Mouse (Mus musculus): Measurements from ENCODE around the gene Tmem8. TPM values are rescaled to one million over a fixed set of nuclear protein-coding genes. Genes with fewer than 3 reads are reported as not detected.
"Not testable (repeated sequence)": the region's sequence is repeated elsewhere in the genome, so short reads cannot be mapped to it uniquely, and the experiment has no call there.

The Tmem8 gene
- polyA plus RNA-seq, 1 experiment from 2014 or later: 14.0 TPM

- Histone ChIP-seq H3K4me2 (ENCODE audit: low read length) (peak overlapping the region; percentile 97), H3K36me3 (ENCODE audit: insufficient read depth, low read length) (no peaks in the 10 kb centered on the region), H3K4me1 (replicated peaks; ENCODE audit: insufficient read depth, low read length) (no peaks in the 10 kb centered on the region), H3K27ac (peak overlapping the region; percentile 64; the same call in 1 of the 2 replicates), H3K4me3 (replicated peaks; ENCODE audit: low read depth, low read length) (peak overlapping the region; percentile 64), H3K9me3 (replicated peaks; ENCODE audit: low read length) (no peaks in the 10 kb centered on the region), H3K9ac (ENCODE audit: low read depth, low read length) (peak overlapping the region; percentile 81), H3K27me3 (ENCODE audit: insufficient read depth, low read length) (no peaks in the 10 kb centered on the region)
- DNase-seq (ENCODE audit: low spot score) (no peak), ATAC-seq (replicated peaks; ENCODE audit: low FRiP score, low read depth) (no peak)
- WGBS: 30% methylated on average over 9 of the region's 9 CpGs
- no peak for TF ChIP-seq CTCF (IDR thresholded peaks at IDR 0.05; ENCODE audit: low read depth)
These were observed 18.5 kb upstream of the Tmem8 start for GRCm38 (mm10) chr17:26094531-26095110.

- H3K9me3 ChIP-seq (replicated peaks; ENCODE audit: low read length): no peaks in the 10 kb centered on the region
- TF ChIP-seq CTCF (IDR thresholded peaks at IDR 0.05; ENCODE audit: low read depth): no peak
- H3K4me3 ChIP-seq (replicated peaks; ENCODE audit: low read depth, low read length): peak within 1 kb of the TSS; percentile 64
- H3K9ac ChIP-seq (ENCODE audit: low read depth, low read length): peak within 1 kb of the TSS; percentile 81
- ATAC-seq (replicated peaks; ENCODE audit: low FRiP score, low read depth) (no peak), DNase-seq (ENCODE audit: low spot score) (peak; percentile 65)
- H3K36me3 ChIP-seq (ENCODE audit: insufficient read depth, low read length): no peaks in the 10 kb centered on the region
- no peaks in the 10 kb centered on the region for H3K4me1 ChIP-seq (replicated peaks; ENCODE audit: insufficient read depth, low read length)
- H3K4me2 ChIP-seq (ENCODE audit: low read length): peak within 1 kb of the TSS; percentile 97
- H3K27ac ChIP-seq: peak within 1 kb of the TSS; percentile 64; the same call in 1 of the 2 replicates
- WGBS: 3% methylated on average over 47 of the region's 47 CpGs
- no peaks in the 10 kb centered on the region for H3K27me3 ChIP-seq (ENCODE audit: insufficient read depth, low read length)
These were observed 17.9 kb upstream of the Tmem8 start, which contains the start of gene Nme4 for GRCm38 (mm10) chr17:26095121-26095740. TSS of gene Nme4 (minus strand) at chr17:26095602.

DNA sequence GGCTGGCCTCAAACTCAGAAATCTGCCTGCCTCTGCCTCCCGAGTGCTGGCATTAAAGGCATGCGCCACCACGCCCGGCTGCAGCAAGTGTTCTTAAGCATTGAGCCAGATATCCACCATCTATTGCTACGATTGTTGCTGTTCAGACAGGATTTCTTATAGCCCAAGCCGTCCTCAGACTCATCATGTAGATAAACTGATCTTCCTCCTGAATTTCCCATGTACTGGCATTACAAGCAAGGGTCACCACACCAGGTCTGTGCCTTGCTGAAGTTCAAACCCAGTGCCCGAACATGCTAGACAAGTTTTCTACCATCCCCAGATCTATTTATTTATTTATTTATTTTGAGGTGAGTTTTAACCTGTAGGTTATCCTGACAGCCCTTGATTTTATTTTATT is 14.6 kb upstream of the Tmem8 start:
- DNase-seq (ENCODE audit: low spot score) (no peak), ATAC-seq (replicated peaks; ENCODE audit: low FRiP score, low read depth) (no peak)
- Histone ChIP-seq H3K27me3 (ENCODE audit: insufficient read depth, low read length) (no peaks in the 10 kb centered on the region), H3K4me1 (replicated peaks; ENCODE audit: insufficient read depth, low read length) (no peaks in the 10 kb centered on the region), H3K9ac (ENCODE audit: low read depth, low read length) (no peak overlapping the region), H3K4me3 (replicated peaks; ENCODE audit: low read depth, low read length) (no peak overlapping the region), H3K4me2 (ENCODE audit: low read length) (no peak overlapping the region), H3K36me3 (ENCODE audit: insufficient read depth, low read length) (no peaks in the 10 kb centered on the region), H3K27ac (no peak overlapping the region), H3K9me3 (replicated peaks; ENCODE audit: low read length) (no peaks in the 10 kb centered on the region)
- WGBS: 94% methylated on average over 7 of the region's 7 CpGs
- TF ChIP-seq CTCF (IDR thresholded peaks at IDR 0.05; ENCODE audit: low read depth): no peak

DNA sequence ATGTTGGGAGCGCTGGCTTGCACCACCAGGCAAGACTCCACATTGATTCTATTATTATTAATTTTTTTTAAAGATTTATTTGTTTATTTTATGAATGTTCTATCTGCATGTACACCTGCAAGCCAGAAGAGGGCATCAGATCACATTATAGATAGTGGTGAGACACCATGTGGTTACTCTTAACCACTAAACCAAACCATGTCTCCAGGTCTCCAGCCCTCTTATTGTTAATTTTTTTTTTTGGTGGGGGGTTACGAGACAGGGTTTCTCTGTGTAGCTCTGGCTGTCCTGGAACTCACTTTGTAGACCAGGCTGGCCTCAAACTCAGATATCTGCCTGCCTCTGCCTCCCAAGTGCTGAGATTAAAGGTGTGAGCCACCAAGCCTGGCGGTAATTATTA is 13.8 kb upstream of the Tmem8 start:
- not testable (repeated sequence) for H3K4me1 ChIP-seq (replicated peaks; ENCODE audit: insufficient read depth, low read length); H3K27ac ChIP-seq; H3K4me2 ChIP-seq (ENCODE audit: low read length); H3K27me3 ChIP-seq (ENCODE audit: insufficient read depth, low read length); ATAC-seq (replicated peaks; ENCODE audit: low FRiP score, low read depth); H3K9ac ChIP-seq (ENCODE audit: low read depth, low read length); H3K36me3 ChIP-seq (ENCODE audit: insufficient read depth, low read length); H3K9me3 ChIP-seq (replicated peaks; ENCODE audit: low read length); H3K4me3 ChIP-seq (replicated peaks; ENCODE audit: low read depth, low read length)
- DNase-seq (ENCODE audit: low spot score): peak; percentile 40
- 61% methylated on average over 3 of the region's 3 CpGs for WGBS
- peak; percentile 65 for TF ChIP-seq CTCF (IDR thresholded peaks at IDR 0.05; ENCODE audit: low read depth)

GRCm38 (mm10) chr17:26100166-26100565 is 12.9 kb upstream of the Tmem8 start:
- Histone ChIP-seq H3K4me1 (replicated peaks; ENCODE audit: insufficient read depth, low read length) (no peaks in the 10 kb centered on the region), H3K4me2 (ENCODE audit: low read length) (no peak overlapping the region), H3K9me3 (replicated peaks; ENCODE audit: low read length) (no peaks in the 10 kb centered on the region), H3K9ac (ENCODE audit: low read depth, low read length) (no peak overlapping the region), H3K4me3 (replicated peaks; ENCODE audit: low read depth, low read length) (no peak overlapping the region), H3K27me3 (ENCODE audit: insufficient read depth, low read length) (no peaks in the 10 kb centered on the region), H3K27ac (no peak overlapping the region), H3K36me3 (ENCODE audit: insufficient read depth, low read length) (no peaks in the 10 kb centered on the region)
- DNase-seq (ENCODE audit: low spot score) (no peak), ATAC-seq (replicated peaks; ENCODE audit: low FRiP score, low read depth) (no peak)
- TF ChIP-seq CTCF (IDR thresholded peaks at IDR 0.05; ENCODE audit: low read depth): no peak
- WGBS: 32% methylated on average over 2 of the region's 2 CpGs

DNA sequence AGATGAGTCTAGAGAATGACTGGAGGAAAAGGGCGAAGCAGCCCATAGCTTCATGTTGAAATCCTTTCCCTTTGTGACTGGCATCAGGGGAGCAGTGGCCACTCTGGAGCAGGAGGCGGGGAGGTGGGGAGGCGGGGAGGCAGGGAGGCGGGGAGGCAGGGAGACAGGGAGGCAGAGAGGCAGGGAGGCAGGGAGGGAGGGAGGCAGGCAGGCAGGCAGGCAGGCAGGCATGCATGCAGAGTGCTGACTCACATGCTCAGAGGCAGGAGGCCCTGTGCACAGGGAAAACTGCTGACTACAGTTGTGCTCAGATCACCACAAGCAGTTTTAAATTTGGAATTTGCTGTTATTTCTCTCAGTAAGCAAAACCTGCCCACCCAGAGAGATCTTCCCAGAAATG is 11.6 kb upstream of the Tmem8 start:
- no peaks in the 10 kb centered on the region for H3K36me3 ChIP-seq (ENCODE audit: insufficient read depth, low read length)
- H3K9ac ChIP-seq (ENCODE audit: low read depth, low read length): no peak overlapping the region
- no peaks in the 10 kb centered on the region for H3K27me3 ChIP-seq (ENCODE audit: insufficient read depth, low read length)
- DNase-seq (ENCODE audit: low spot score) (peak; percentile 22), ATAC-seq (replicated peaks; ENCODE audit: low FRiP score, low read depth) (peak; percentile 80)
- no peak overlapping the region for H3K4me2 ChIP-seq (ENCODE audit: low read length)
- 36% methylated on average over 4 of the region's 4 CpGs for WGBS
- H3K4me3 ChIP-seq (replicated peaks; ENCODE audit: low read depth, low read length): no peak overlapping the region
- H3K9me3 ChIP-seq (replicated peaks; ENCODE audit: low read length): no peaks in the 10 kb centered on the region
- TF ChIP-seq CTCF (IDR thresholded peaks at IDR 0.05; ENCODE audit: low read depth): no peak
- no peaks in the 10 kb centered on the region for H3K4me1 ChIP-seq (replicated peaks; ENCODE audit: insufficient read depth, low read length)
- H3K27ac ChIP-seq: no peak overlapping the region
